Mouse (Mus musculus): ENCODE results near the gene Ly6g6f. TPM values are rescaled to one million over a fixed set of nuclear protein-coding genes. Genes with fewer than 3 reads are reported as not detected.

Gene Ly6g6f
- polyA plus RNA-seq, 1 experiment from 2014 or later, result 12.8 TPM

GRCm38 (mm10) chr17:35064951-35065947, 20.2 kb downstream of the Ly6g6f start, which contains the start of gene Ly6g6c:
Gene Ly6g6c, plus strand, starts transcription at chr17:35065388.
- peaks cover 28% of the 10 kb centered on the region for H3K4me1 ChIP-seq (replicated peaks; ENCODE audit: control insufficient read depth, insufficient read depth, low read length)
- no peaks in the 10 kb centered on the region for H3K9me3 ChIP-seq (ENCODE audit: control insufficient read depth, low read length)
- H3K4me3 ChIP-seq (ENCODE audit: low read depth, low read length), result peak within 1 kb of the TSS; percentile 45
- DNase-seq (ENCODE audit: low spot score) (peak; percentile 52), ATAC-seq (replicated peaks; ENCODE audit: low FRiP score) (peak; percentile 17)
- H3K4me2 ChIP-seq, result peak within 1 kb of the TSS; percentile 79
- WGBS, result 2% methylated on average over 48 of the region's 48 CpGs
- peak within 1 kb of the TSS; percentile 2; the same call in 1 of the 2 replicates for H3K27ac ChIP-seq (ENCODE audit: low read depth, low read length)
- peak within 1 kb of the TSS; percentile 45 for H3K9ac ChIP-seq (ENCODE audit: low read depth, low read length)
- H3K27me3 ChIP-seq (replicated peaks; ENCODE audit: control insufficient read depth, insufficient read depth, low read length), result peaks cover 46% of the 10 kb centered on the region
- peaks cover 12% of the 10 kb centered on the region; the same call in 1 of the 2 replicates for H3K36me3 ChIP-seq (ENCODE audit: control insufficient read depth, insufficient read depth, low read length)

- Histone ChIP-seq H3K4me3 (ENCODE audit: low read depth, low read length) (peak overlapping the region; percentile 45), H3K27me3 (replicated peaks; ENCODE audit: control insufficient read depth, insufficient read depth, low read length) (peaks cover 46% of the 10 kb centered on the region), H3K27ac (ENCODE audit: low read depth, low read length) (no peak overlapping the region), H3K4me2 (peak overlapping the region; percentile 79), H3K9ac (ENCODE audit: low read depth, low read length) (no peak overlapping the region; the same call in 1 of the 2 replicates), H3K36me3 (ENCODE audit: control insufficient read depth, insufficient read depth, low read length) (peaks cover 12% of the 10 kb centered on the region; the same call in 1 of the 2 replicates), H3K9me3 (ENCODE audit: control insufficient read depth, low read length) (no peaks in the 10 kb centered on the region), H3K4me1 (replicated peaks; ENCODE audit: control insufficient read depth, insufficient read depth, low read length) (peaks cover 34% of the 10 kb centered on the region)
- ATAC-seq (replicated peaks; ENCODE audit: low FRiP score) (no peak), DNase-seq (ENCODE audit: low spot score) (no peak)
- WGBS, result 22% methylated on average over 10 of the region's 10 CpGs
Measured at GRCm38 (mm10) chr17:35064378-35064877, 21.0 kb downstream of the Ly6g6f start.

DNA sequence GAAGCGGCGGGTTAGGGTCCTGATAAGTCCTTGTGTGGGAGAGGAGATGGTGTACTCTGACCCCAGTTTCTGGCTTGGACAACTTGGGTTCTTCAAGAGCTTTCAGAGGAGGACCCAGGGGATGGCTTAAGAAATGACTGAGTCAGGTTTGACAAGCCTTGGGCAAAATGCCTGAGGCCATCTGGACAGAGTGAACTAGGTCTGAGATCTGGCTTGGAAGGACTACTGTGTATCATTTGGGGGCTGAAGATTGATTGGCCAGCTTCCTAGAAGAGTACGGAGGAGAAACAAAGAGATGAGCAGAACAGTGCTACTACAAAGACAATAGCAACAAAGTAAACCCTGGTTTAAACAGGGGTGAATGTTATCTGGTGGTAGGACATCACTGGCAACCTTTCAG, 21.9 kb downstream of the Ly6g6f start:
- WGBS, result 85% methylated on average over 3 of the region's 3 CpGs
- peaks cover 12% of the 10 kb centered on the region; the same call in 1 of the 2 replicates for H3K36me3 ChIP-seq (ENCODE audit: control insufficient read depth, insufficient read depth, low read length)
- H3K4me3 ChIP-seq (ENCODE audit: low read depth, low read length), result no peak overlapping the region
- ATAC-seq (replicated peaks; ENCODE audit: low FRiP score) (no peak), DNase-seq (ENCODE audit: low spot score) (no peak)
- H3K27me3 ChIP-seq (replicated peaks; ENCODE audit: control insufficient read depth, insufficient read depth, low read length), result peaks cover 38% of the 10 kb centered on the region
- H3K4me2 ChIP-seq, result no peak overlapping the region
- H3K4me1 ChIP-seq (replicated peaks; ENCODE audit: control insufficient read depth, insufficient read depth, low read length), result peaks cover 34% of the 10 kb centered on the region
- no peak overlapping the region for H3K27ac ChIP-seq (ENCODE audit: low read depth, low read length)
- no peaks in the 10 kb centered on the region for H3K9me3 ChIP-seq (ENCODE audit: control insufficient read depth, low read length)
- no peak overlapping the region for H3K9ac ChIP-seq (ENCODE audit: low read depth, low read length)

DNA sequence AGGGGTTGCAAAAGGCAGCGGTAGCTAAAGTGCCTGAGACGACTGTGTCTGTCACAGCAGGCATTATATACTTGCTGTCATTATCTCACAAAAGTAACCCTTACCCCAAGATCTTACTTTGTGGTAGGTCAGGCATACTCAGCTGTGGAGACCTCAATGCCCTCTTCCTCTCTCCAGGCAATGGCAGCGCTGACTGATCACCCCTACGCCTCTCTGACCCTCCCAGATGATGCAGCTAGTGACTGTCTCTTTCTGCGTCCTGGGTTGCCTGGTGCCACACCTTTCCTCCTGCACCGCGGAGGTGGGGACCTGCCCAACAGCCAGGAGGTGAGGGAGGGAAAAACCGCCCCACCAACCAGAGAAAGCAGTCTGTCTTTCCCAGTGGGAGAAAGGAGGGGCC, 24.1 kb downstream of the Ly6g6f start:
- DNase-seq (ENCODE audit: low spot score), result no peak
- WGBS, result 83% methylated on average over 8 of the region's 8 CpGs
- Histone ChIP-seq H3K9me3 (ENCODE audit: control insufficient read depth, low read length) (no peaks in the 10 kb centered on the region), H3K4me3 (ENCODE audit: low read depth, low read length) (no peak overlapping the region), H3K27me3 (replicated peaks; ENCODE audit: control insufficient read depth, insufficient read depth, low read length) (peaks cover 22% of the 10 kb centered on the region), H3K9ac (ENCODE audit: low read depth, low read length) (no peak overlapping the region), H3K27ac (ENCODE audit: low read depth, low read length) (no peak overlapping the region), H3K36me3 (ENCODE audit: control insufficient read depth, insufficient read depth, low read length) (peaks cover 19% of the 10 kb centered on the region), H3K4me2 (no peak overlapping the region), H3K4me1 (replicated peaks; ENCODE audit: control insufficient read depth, insufficient read depth, low read length) (peaks cover 49% of the 10 kb centered on the region)
- ATAC-seq (replicated peaks; ENCODE audit: low FRiP score), result no peak

- Histone ChIP-seq H3K27ac (ENCODE audit: low read depth, low read length) (no peak overlapping the region), H3K9ac (ENCODE audit: low read depth, low read length) (no peak overlapping the region), H3K4me2 (peak overlapping the region; percentile 84), H3K4me1 (replicated peaks; ENCODE audit: control insufficient read depth, insufficient read depth, low read length) (peaks cover 51% of the 10 kb centered on the region), H3K4me3 (ENCODE audit: low read depth, low read length) (peak overlapping the region; percentile 64; the same call in 1 of the 2 replicates), H3K27me3 (replicated peaks; ENCODE audit: control insufficient read depth, insufficient read depth, low read length) (peaks cover 17% of the 10 kb centered on the region), H3K9me3 (ENCODE audit: control insufficient read depth, low read length) (no peaks in the 10 kb centered on the region), H3K36me3 (ENCODE audit: control insufficient read depth, insufficient read depth, low read length) (peaks cover 24% of the 10 kb centered on the region)
- WGBS, result 65% methylated on average over 22 of the region's 22 CpGs
- DNase-seq (ENCODE audit: low spot score) (no peak), ATAC-seq (replicated peaks; ENCODE audit: low FRiP score) (no peak)
Measured at GRCm38 (mm10) chr17:35060737-35061297, 24.6 kb downstream of the Ly6g6f start.

DNA sequence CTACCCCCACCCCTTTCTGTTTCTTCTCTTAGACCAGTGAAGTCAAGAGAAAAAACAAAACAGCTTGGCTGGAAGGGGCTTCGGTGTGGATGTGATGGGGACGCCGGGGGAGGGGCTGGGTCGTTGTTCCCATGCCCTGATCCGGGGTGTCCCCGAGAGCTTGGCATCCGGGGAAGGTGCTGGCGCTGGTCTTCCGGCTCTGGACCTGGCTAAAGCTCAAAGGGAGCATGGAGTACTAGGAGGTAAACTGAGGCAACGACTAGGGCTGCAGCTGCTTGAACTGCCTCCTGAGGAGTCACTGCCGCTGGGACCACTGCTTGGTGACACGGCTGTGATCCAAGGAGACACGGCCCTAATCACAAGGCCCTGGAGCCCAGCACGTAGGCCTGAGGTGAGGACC, 25.3 kb downstream of the Ly6g6f start:
- no peak overlapping the region; the same call in 1 of the 2 replicates for H3K27ac ChIP-seq (ENCODE audit: low read depth, low read length)
- H3K9ac ChIP-seq (ENCODE audit: low read depth, low read length), result peak overlapping the region; percentile 65; the same call in 1 of the 2 replicates

DNA sequence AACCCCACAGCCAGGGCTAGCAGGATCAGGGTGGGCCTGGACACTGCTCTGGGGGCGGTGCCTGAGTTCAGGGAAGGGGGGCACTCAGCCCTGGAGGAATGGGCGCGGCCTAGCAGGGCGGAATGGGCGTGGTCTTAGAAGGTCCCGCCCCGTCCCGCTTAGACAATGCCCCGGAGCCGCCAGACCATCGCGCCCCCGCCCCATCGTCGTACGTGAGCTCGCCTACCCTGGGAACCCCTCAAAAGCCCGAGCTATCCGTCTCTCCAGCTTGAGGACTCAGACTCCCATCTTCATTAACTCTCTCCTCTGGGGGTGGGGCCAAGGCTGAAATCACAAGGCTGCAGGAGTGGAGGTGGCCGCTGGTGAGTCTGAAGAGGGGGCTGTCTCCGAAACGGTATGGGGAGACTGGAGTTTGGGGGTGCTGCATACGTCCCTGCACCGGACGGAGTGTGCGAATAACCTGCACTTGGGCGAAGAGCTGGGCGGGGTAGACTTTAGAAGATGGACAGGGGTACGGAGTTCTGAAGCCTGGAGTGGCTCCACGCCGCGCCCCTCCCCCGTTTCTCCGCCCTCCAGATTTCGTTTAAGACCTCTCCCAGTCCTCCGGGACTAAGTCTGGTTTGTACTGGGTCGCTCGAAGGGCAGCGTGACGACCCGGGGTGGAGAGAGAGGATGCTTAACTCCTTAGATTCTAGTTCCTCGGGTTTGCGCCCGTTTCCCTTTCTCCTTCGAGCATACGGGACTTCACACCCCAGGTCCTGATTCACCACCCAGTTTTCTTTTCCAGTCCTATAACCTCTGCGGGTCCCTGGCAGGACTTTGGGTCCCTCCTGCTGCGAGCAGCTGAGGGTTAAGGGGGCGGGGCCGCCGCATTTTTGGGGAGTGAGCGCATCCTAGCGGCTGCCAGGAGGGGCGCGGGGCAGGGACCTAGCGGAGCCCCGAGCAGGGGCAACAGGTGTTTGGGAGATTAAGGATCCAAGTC, 26.2 kb downstream of the Ly6g6f start, which contains the start of gene Ddah2:
Ddah2 (plus strand) TSS at position 125 of the 982 bp plus-strand sequence.
- Histone ChIP-seq H3K36me3 (ENCODE audit: control insufficient read depth, insufficient read depth, low read length) (peaks cover 34% of the 10 kb centered on the region), H3K27me3 (replicated peaks; ENCODE audit: control insufficient read depth, insufficient read depth, low read length) (peaks cover 3% of the 10 kb centered on the region; the same call in 1 of the 2 replicates), H3K9ac (ENCODE audit: low read depth, low read length) (peak within 1 kb of the TSS; percentile 65), H3K4me3 (ENCODE audit: low read depth, low read length) (peak within 1 kb of the TSS; percentile 64), H3K4me2 (peak within 1 kb of the TSS; percentile 84), H3K27ac (ENCODE audit: low read depth, low read length) (peak within 1 kb of the TSS; percentile 70), H3K9me3 (ENCODE audit: control insufficient read depth, low read length) (no peaks in the 10 kb centered on the region), H3K4me1 (replicated peaks; ENCODE audit: control insufficient read depth, insufficient read depth, low read length) (peaks cover 39% of the 10 kb centered on the region)
- WGBS, result under 1% methylated on average over 57 of the region's 57 CpGs
- ATAC-seq (replicated peaks; ENCODE audit: low FRiP score) (peak; percentile 82), DNase-seq (ENCODE audit: low spot score) (peak; percentile 92)

More for the DNA sequence above, 25.3 kb downstream of the Ly6g6f start:
- H3K9me3 ChIP-seq (ENCODE audit: control insufficient read depth, low read length), result no peaks in the 10 kb centered on the region
- H3K27me3 ChIP-seq (replicated peaks; ENCODE audit: control insufficient read depth, insufficient read depth, low read length), result peaks cover 11% of the 10 kb centered on the region
- peaks cover 29% of the 10 kb centered on the region for H3K36me3 ChIP-seq (ENCODE audit: control insufficient read depth, insufficient read depth, low read length)
- peaks cover 46% of the 10 kb centered on the region for H3K4me1 ChIP-seq (replicated peaks; ENCODE audit: control insufficient read depth, insufficient read depth, low read length)
- DNase-seq (ENCODE audit: low spot score) (no peak), ATAC-seq (replicated peaks; ENCODE audit: low FRiP score) (no peak)
- WGBS, result 43% methylated on average over 14 of the region's 14 CpGs
- peak overlapping the region; percentile 64 for H3K4me3 ChIP-seq (ENCODE audit: low read depth, low read length)
- peak overlapping the region; percentile 84 for H3K4me2 ChIP-seq

Measured in liver, embryonic 11.5 days (tissue).